Mouse (Mus musculus) cortical plate, adult 2 months (tissue): ENCODE data around the gene Map3k12.

ENCODE experiments used
- CTCF ChIP-seq: fragments of 200-500 bp; IDR thresholded peaks from 2 replicates; pipeline ENCODE4 v1.5.1; 2011; ENCODE audit warnings: mild to moderate bottlenecking, control low read depth, low read length; ENCODE audit not compliant: insufficient read depth; ENCODE audit errors: extremely low read depth
- POLR2A ChIP-seq: fragments of 200-500 bp; IDR thresholded peaks from 2 replicates; pipeline ENCODE4 v1.6.1; 2011; ENCODE audit warnings: mild to moderate bottlenecking, low read length, control low read depth; ENCODE audit not compliant: insufficient read depth; ENCODE audit errors: extremely low read depth

GRCm38 (mm10) chr15:102502254-102502840 is 14.5 kb downstream of the Map3k12 start:
- TF ChIP-seq CTCF (no peak), POLR2A (no peak)
